Mouse (Mus musculus) central nervous system, embryonic 14 days (tissue): Measurements from ENCODE around the gene Vmn1r234. TPM values are rescaled to one million over a fixed set of nuclear protein-coding genes. Genes with fewer than 3 reads are reported as not detected.

ENCODE experiments used
- polyA plus RNA-seq: library from polyadenylated mRNA; depleted of rRNA; stranded (reverse); fragments of >200 nt; gene quantifications from 2 replicates; pipeline ENCODE4 v1.2.3, GENCODE M21; 2012; rRNA removed

Vmn1r234 gene
- polyA plus RNA-seq: not detected in 2 replicates

DNA sequence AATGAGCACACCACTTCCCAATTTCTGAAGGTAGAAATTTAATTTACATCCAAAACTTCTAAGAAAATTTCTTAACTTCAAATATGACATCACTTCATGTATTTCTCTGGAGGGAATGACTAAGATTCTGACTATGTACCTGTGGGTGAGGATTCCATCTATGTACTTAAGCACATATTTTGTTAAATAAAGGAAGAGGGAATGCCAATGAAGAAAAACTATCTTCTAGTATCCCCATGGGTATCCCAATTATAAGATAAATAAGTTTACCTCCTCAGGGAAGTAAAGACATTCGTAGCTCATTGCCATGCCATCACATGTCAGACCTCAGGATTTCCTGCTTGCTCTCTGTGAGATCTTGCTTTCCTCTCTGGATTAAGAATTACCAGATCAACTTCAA is at the start of gene Vmn1r234:
Gene Vmn1r234 (plus strand): TSS at position 301 of the 400 bp plus-strand sequence.

DNA sequence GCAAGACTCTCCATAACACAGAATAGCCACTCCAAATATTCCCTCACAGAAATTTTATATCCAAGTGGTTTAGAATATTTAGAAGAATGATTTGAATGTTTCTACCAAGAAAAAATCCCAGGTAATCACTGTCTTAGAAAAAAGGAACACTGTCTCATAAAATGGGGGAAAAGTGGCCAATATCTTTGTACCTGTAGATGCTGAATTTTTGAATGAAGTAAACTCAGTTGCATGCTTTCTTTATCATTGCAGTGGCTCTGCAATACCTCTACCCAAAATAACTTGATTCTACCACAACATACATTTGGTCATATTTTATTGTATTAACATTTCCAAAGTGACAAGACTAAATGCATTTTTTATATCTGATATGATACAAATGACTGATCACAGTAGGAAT is 30.2 kb downstream of the Vmn1r234 start, which contains the start of gene Vmn1r235:
Gene Vmn1r235 (plus strand): TSS at position 301 of the 400 bp plus-strand sequence.

DNA sequence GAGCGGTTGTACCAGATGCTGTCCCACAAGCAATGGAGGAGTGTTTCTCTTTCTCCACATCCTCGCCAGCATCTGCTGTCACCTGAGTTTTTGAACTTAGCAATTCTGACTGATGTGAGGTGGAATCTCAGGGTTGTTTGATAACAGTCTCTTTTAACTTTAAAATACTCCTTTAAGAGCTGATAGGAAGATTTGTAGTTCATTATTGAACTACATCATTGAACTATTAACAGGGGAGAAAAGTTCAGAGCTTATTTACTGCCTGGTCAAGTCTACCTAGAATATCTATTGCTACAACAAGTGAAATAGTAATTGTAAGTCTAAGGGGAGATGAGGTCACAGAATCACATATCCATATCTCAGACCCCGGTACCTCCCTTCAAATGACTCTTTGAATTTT is 56.8 kb downstream of the Vmn1r234 start, which contains the start of gene Vmn1r236:
Gene Vmn1r236 (plus strand): TSS at position 301 of the 400 bp plus-strand sequence.

Other genes starting within 250 kb of the Vmn1r234 start
- gene Vmn1r233, start 229.6 kb upstream of the Vmn1r234 start, polyA plus RNA-seq: not detected in 2 replicates
- gene Zfp160, start 217.2 kb upstream of the Vmn1r234 start, polyA plus RNA-seq: 23.9 and 24.0 TPM in 2 replicates
- not detected in 2 replicates for gene Vmn1r235, start 30.3 kb downstream of the Vmn1r234 start, polyA plus RNA-seq
- gene Vmn1r236, start 56.9 kb downstream of the Vmn1r234 start, polyA plus RNA-seq: not detected in 2 replicates
- not detected in 2 replicates for gene Vmn1r237, start 85.8 kb downstream of the Vmn1r234 start, polyA plus RNA-seq
- gene Zfp677, start 157.7 kb downstream of the Vmn1r234 start, polyA plus RNA-seq: 2.5 and 2.7 TPM in 2 replicates
- 2.2 and 2.5 TPM in 2 replicates for gene Zfp54, start 197.1 kb downstream of the Vmn1r234 start, polyA plus RNA-seq
- 6.2 and 6.4 TPM in 2 replicates for gene Zfp51, start 224.3 kb downstream of the Vmn1r234 start, polyA plus RNA-seq